Mouse (Mus musculus) stomach, postnatal 0 days (tissue): ENCODE results near the gene Asphd2.

Experiments
- CTCF ChIP-seq: IDR thresholded peaks from 2 replicates; pipeline ENCODE4 v1.5.1; 2016; ENCODE audit warnings: antibody characterized with exemption, low read depth, mild to moderate bottlenecking, moderate library complexity
- EP300 ChIP-seq: optimal IDR thresholded peaks from 2 replicates; pipeline ENCODE3; 2016; ENCODE audit warnings: antibody characterized with exemption

- TF ChIP-seq CTCF (no peak), EP300 (no peak)
Measured at GRCm38 (mm10) chr5:112409274-112409673, 14.6 kb upstream of the Asphd2 start.
